Mouse (Mus musculus) G1E (cell line): ENCODE measurements around the gene Net1.

Experiments
- CTCF ChIP-seq: IDR thresholded peaks from 2 replicates; pipeline ENCODE4 v1.5.1; 2012; ENCODE audit warnings: low read depth, low read length, inconsistent platforms, mixed read lengths
- GATA1 ChIP-seq: IDR thresholded peaks from 2 replicates; pipeline ENCODE4 v1.6.1; 2012; ENCODE audit warnings: borderline replicate concordance, low read length, inconsistent platforms, mixed read lengths
- GATA2 ChIP-seq: IDR thresholded peaks from 2 replicates; pipeline ENCODE4 v1.6.1; 2012; ENCODE audit warnings: low read depth, low read length, inconsistent platforms, borderline replicate concordance
- TAL1 ChIP-seq: conservative IDR thresholded peaks from 2 replicates; pipeline ENCODE4 v1.6.1; 2012; ENCODE audit warnings: low read depth, low read length, inconsistent platforms, mixed read lengths

- TF ChIP-seq CTCF, result no peak
- TF ChIP-seq GATA1, result no peak
- TF ChIP-seq GATA2, result no peak
- no peak for TF ChIP-seq TAL1
Measured at GRCm38 (mm10) chr13:3917571-3918311, at the start of gene Net1, which contains the start of gene Tubal3.
